Mouse (Mus musculus): ENCODE data around the gene Apol7c. TPM values are rescaled to one million over a fixed set of nuclear protein-coding genes. Genes with fewer than 3 reads are reported as not detected.
"Not testable (repeated sequence)": the region's sequence is repeated elsewhere in the genome, so short reads cannot be mapped to it uniquely, and the experiment has no call there.

Apol7c gene
- total and polyA plus RNA-seq, 2 experiments from 2014 or later, result not detected

- peak; percentile 70 for TF ChIP-seq CTCF (IDR thresholded peaks at IDR 0.05; ENCODE audit: low read depth)
- not testable (repeated sequence) for H3K27ac ChIP-seq (ENCODE audit: low read depth); H3K9ac ChIP-seq (replicated peaks; ENCODE audit: low read depth, low read length); H3K4me1 ChIP-seq (ENCODE audit: control insufficient read depth, insufficient read depth); H3K36me3 ChIP-seq (replicated peaks; ENCODE audit: control insufficient read depth, insufficient read depth, low read length); H3K9me3 ChIP-seq (replicated peaks; ENCODE audit: control insufficient read depth, low read length); H3K4me3 ChIP-seq (ENCODE audit: low read depth, low read length); H3K4me2 ChIP-seq (ENCODE audit: low read depth, low read length); H3K27me3 ChIP-seq (ENCODE audit: control insufficient read depth, insufficient read depth, low read length)
- 11% methylated on average over 6 of the region's 6 CpGs for WGBS
- ATAC-seq (ENCODE audit: insufficient read depth, low read depth) (0 out of 2 replicates have a peak, but pooled peaks have one; percentile 17), DNase-seq (ENCODE audit: low spot score) (peak; percentile 45)
Observed at GRCm38 (mm10) chr15:77523186-77523843, 9.8 kb downstream of the Apol7c start.

DNA sequence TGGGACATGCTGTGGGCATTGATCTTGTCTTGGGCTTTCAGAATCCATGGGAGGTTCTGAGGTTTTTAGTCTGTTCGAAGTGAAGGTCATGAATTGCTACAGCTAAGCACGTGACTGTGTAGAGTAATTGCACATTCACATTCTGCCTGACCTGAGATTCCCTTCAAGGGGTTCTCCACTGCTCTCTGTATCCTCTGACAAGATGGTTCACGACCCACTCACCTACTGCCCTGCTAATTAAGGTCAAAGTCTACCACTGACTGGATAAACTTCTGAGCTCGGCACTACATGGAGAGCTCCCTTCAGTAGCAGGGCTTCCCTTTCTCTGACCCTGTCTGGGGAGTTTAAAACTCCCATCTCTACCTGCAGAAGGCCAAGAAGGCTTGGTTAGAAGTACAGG is 12.5 kb downstream of the Apol7c start:
- not testable (repeated sequence) for H3K9me3 ChIP-seq (replicated peaks; ENCODE audit: control insufficient read depth, low read length); H3K36me3 ChIP-seq (replicated peaks; ENCODE audit: control insufficient read depth, insufficient read depth, low read length); ATAC-seq (ENCODE audit: insufficient read depth, low read depth); H3K27ac ChIP-seq (ENCODE audit: low read depth); DNase-seq (ENCODE audit: low spot score); H3K9ac ChIP-seq (replicated peaks; ENCODE audit: low read depth, low read length); H3K27me3 ChIP-seq (ENCODE audit: control insufficient read depth, insufficient read depth, low read length); H3K4me1 ChIP-seq (ENCODE audit: control insufficient read depth, insufficient read depth); H3K4me3 ChIP-seq (ENCODE audit: low read depth, low read length); H3K4me2 ChIP-seq (ENCODE audit: low read depth, low read length)
- WGBS, result 59% methylated on average over 4 of the region's 4 CpGs

DNA sequence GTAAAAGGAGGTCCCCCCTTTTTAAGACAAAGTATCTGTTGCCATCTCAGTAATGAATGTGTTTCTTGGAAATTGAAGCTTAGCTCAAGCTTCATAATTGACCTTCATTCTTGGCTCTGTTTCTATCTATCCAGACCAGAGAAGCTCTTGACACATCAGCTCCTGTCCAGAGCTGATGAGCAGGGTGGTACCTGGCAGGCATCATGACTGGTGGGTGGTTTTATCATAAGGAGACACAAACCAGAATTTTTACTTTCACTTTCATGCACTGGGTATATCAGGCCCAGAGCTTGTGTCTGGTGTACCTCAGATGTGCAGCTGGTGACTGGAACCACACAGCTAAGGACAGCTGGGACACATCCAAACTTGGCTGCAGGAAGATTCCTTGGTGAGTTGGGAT is 25.1 kb downstream of the Apol7c start, which contains the start of gene Apol11a:
Gene Apol11a, plus strand, starts transcription at position 306 of the 400 bp plus-strand sequence.
- not testable (repeated sequence) for H3K9ac ChIP-seq (replicated peaks; ENCODE audit: low read depth, low read length); H3K9me3 ChIP-seq (replicated peaks; ENCODE audit: control insufficient read depth, low read length); H3K4me3 ChIP-seq (ENCODE audit: low read depth, low read length); H3K27ac ChIP-seq (ENCODE audit: low read depth); H3K4me2 ChIP-seq (ENCODE audit: low read depth, low read length); ATAC-seq (ENCODE audit: insufficient read depth, low read depth); H3K27me3 ChIP-seq (ENCODE audit: control insufficient read depth, insufficient read depth, low read length); H3K4me1 ChIP-seq (ENCODE audit: control insufficient read depth, insufficient read depth); H3K36me3 ChIP-seq (replicated peaks; ENCODE audit: control insufficient read depth, insufficient read depth, low read length); DNase-seq (ENCODE audit: low spot score)

DNA sequence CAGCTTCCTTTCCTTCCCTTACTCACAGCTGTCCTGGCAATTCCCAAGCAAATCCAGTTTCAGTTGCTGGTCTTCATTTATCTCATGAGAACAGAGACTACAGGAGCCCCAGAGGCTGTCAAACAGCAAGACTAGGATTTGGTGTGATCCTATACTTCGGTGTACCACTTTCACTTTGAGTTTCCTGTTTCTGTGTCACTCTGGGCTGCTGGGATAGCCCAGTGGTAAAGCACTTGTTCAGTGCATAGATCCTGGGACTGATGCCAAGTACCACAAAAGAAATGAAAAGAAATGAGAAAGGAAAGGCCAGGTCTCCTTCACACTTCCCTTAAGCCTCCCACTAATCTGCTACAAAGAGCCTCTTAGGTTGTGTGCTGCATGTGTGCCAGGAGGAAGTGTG is 38.4 kb downstream of the Apol7c start:
- not testable (repeated sequence) for DNase-seq (ENCODE audit: low spot score); H3K9ac ChIP-seq (replicated peaks; ENCODE audit: low read depth, low read length); H3K4me2 ChIP-seq (ENCODE audit: low read depth, low read length); H3K9me3 ChIP-seq (replicated peaks; ENCODE audit: control insufficient read depth, low read length); H3K27me3 ChIP-seq (ENCODE audit: control insufficient read depth, insufficient read depth, low read length); ATAC-seq (ENCODE audit: insufficient read depth, low read depth); H3K4me3 ChIP-seq (ENCODE audit: low read depth, low read length); H3K36me3 ChIP-seq (replicated peaks; ENCODE audit: control insufficient read depth, insufficient read depth, low read length); H3K4me1 ChIP-seq (ENCODE audit: control insufficient read depth, insufficient read depth); H3K27ac ChIP-seq (ENCODE audit: low read depth)
- WGBS, result 62% methylated on average over 1 of the region's 1 CpGs

DNA sequence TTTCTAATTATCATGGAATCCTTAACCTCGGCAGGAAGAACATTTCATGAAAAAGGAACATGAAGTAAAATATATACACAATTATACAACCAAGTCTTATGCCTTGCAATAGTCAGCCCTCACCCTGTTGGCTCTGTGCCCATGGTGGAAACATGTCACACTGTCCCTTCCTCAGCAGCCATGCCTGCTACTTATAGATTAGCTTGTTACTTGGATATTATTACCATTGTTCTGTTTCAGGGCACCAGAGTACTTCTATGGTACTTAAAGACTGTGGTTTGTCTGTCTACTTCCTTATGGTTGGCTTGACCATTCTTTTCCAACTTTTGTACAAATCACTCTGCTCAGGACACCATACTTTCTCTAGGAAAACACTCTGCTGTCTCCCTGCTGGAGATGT is 39.9 kb downstream of the Apol7c start:
- not testable (repeated sequence) for H3K27me3 ChIP-seq (ENCODE audit: control insufficient read depth, insufficient read depth, low read length); H3K4me3 ChIP-seq (ENCODE audit: low read depth, low read length); H3K36me3 ChIP-seq (replicated peaks; ENCODE audit: control insufficient read depth, insufficient read depth, low read length); H3K9me3 ChIP-seq (replicated peaks; ENCODE audit: control insufficient read depth, low read length); ATAC-seq (ENCODE audit: insufficient read depth, low read depth); H3K4me2 ChIP-seq (ENCODE audit: low read depth, low read length); H3K9ac ChIP-seq (replicated peaks; ENCODE audit: low read depth, low read length); H3K27ac ChIP-seq (ENCODE audit: low read depth); DNase-seq (ENCODE audit: low spot score); H3K4me1 ChIP-seq (ENCODE audit: control insufficient read depth, insufficient read depth)
- no CpG with 5 or more reads among the region's 1 CpGs for WGBS

- no peaks in the 10 kb centered on the region for H3K9me3 ChIP-seq (replicated peaks; ENCODE audit: control insufficient read depth, low read length)
- no peak for TF ChIP-seq CTCF (IDR thresholded peaks at IDR 0.05; ENCODE audit: low read depth)
- TF ChIP-seq EP300 (IDR thresholded peaks at IDR 0.05; ENCODE audit: low read depth), result no peak
- WGBS, result 63% methylated on average over 4 of the region's 4 CpGs
- no peaks in the 10 kb centered on the region for H3K27me3 ChIP-seq (ENCODE audit: control insufficient read depth, insufficient read depth, low read length)
- DNase-seq (ENCODE audit: low spot score) (no peak), ATAC-seq (ENCODE audit: insufficient read depth, low read depth) (no peak)
- no peak overlapping the region for H3K27ac ChIP-seq (ENCODE audit: low read depth)
- no peaks in the 10 kb centered on the region for H3K4me1 ChIP-seq (ENCODE audit: control insufficient read depth, insufficient read depth)
- no peaks in the 10 kb centered on the region for H3K36me3 ChIP-seq (replicated peaks; ENCODE audit: control insufficient read depth, insufficient read depth, low read length)
- no peak overlapping the region for H3K9ac ChIP-seq (replicated peaks; ENCODE audit: low read depth, low read length)
- no peak overlapping the region for H3K4me3 ChIP-seq (ENCODE audit: low read depth, low read length)
- no peak overlapping the region for H3K4me2 ChIP-seq (ENCODE audit: low read depth, low read length)
Observed at GRCm38 (mm10) chr15:77482140-77482794, 50.8 kb downstream of the Apol7c start.

GRCm38 (mm10) chr15:77476693-77477092 is 56.4 kb downstream of the Apol7c start, which contains the start of gene Apol10a:
Gene Apol10a (plus strand): TSS chr15:77477047.
- WGBS, result 54% methylated on average over 2 of the region's 2 CpGs
- H3K9ac ChIP-seq (replicated peaks; ENCODE audit: low read depth, low read length); H3K9me3 ChIP-seq (replicated peaks; ENCODE audit: control insufficient read depth, low read length); H3K4me1 ChIP-seq (ENCODE audit: control insufficient read depth, insufficient read depth); H3K36me3 ChIP-seq (replicated peaks; ENCODE audit: control insufficient read depth, insufficient read depth, low read length); ATAC-seq (ENCODE audit: insufficient read depth, low read depth); H3K4me3 ChIP-seq (ENCODE audit: low read depth, low read length); H3K27ac ChIP-seq (ENCODE audit: low read depth); DNase-seq (ENCODE audit: low spot score); H3K27me3 ChIP-seq (ENCODE audit: control insufficient read depth, insufficient read depth, low read length); H3K4me2 ChIP-seq (ENCODE audit: low read depth, low read length): not testable (repeated sequence)
